Mouse (Mus musculus) adrenal gland, adult 8-10 months (tissue): ENCODE results near the gene Mgmt. TPM values are rescaled to one million over a fixed set of nuclear protein-coding genes. Genes with fewer than 3 reads are reported as not detected.
A peak's percentile ranks its signal among the peaks of the same experiment; 100 is the strongest.

Experiments used
- DNase-seq: peaks from one replicate; pipeline ENCODE4 v3.0.0; 2022
- total RNA-seq, 4 experiments: library from RNA; stranded (reverse); gene quantifications; 2 replicates each; pipeline ENCODE4 v1.2.4; 2022

The Mgmt gene
- total RNA-seq, 4 experiments from 2014 or later: 3.7 to 5.9 (median 4.7) TPM

GRCm38 (mm10) chr7:137065408-137065807, 171.0 kb downstream of the Mgmt start:
- no peak for DNase-seq

DNA sequence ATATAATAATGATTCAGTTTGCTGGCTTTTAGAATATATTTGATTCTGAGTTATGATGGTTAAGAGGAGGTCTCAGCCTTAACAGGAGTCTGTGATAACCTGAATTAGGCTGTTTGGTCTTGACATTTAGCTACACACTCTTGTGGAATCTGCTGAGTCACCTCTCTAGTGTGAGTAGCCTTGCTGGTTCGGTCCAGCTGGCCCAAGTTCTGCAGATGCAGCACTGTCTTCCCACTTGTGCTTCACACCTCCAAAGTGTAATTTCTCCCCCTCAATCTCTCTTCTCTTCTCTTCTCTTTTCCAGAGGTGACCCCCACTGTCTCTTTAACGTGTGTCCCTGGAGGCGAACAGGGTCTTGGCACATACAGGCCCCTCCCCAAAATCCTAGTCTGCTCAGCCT, 171.8 kb downstream of the Mgmt start:
- no peak for DNase-seq

DNA sequence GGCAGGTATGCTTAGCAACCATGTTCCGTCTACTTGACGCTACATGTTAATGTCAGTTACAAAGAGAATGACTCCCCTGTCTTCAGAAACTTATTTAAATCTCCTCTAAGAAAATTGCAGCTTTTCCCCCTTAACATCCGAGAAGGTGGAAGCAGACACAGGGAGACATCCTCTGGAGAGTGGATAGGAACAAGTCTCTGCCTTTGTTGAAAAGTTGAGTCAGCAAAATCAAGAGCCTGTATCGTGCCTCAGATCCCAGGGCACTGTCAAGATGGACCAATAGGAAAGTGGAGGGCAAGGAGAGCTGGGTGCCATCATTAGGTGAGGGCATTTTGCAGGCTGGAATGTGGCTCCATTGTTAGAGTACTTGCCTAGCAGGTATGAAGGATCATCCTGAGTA, 172.6 kb downstream of the Mgmt start:
- no peak for DNase-seq

GRCm38 (mm10) chr7:137067758-137068157, 173.3 kb downstream of the Mgmt start:
- DNase-seq: no peak

DNA sequence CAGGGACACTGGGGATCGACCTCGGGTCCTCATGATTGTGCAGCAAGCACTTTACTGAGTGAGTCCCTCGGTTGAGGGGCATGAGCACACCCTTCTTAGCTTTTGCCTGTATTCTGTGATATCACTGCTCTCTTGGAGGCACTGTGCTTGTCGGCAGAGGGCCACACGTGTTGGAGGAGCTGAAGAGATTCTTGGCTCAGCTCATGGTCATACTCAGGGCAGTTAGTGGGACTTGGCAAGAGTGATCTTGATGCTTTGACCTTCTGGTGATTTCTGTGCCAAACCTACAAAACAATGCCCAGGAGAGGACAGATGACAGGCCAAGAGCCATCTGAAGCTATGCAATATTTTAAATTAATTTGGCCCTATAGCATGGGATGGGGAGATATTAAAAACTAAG, 174.4 kb downstream of the Mgmt start:
- DNase-seq: peak; percentile 65

DNA sequence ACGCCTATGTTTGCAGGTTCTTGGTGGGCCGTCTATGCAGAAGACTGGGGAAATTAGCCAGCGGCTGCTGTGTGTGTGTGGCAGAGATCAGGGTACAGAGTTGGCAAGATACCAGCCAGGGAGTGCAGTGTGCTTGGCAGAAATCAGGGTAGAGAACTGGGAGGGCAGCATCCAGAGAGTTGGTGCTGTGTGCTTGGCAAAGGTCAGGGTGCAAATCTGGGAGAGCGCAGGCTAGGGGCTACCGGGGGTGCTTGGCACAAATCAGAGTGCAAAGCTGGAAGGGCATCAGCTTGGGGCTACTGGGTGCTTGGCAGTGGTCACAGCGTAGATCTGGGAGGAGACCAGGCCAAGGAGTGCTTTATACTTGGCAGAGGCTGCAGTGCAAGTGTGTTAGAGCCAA, 175.4 kb downstream of the Mgmt start:
- DNase-seq: no peak

DNA sequence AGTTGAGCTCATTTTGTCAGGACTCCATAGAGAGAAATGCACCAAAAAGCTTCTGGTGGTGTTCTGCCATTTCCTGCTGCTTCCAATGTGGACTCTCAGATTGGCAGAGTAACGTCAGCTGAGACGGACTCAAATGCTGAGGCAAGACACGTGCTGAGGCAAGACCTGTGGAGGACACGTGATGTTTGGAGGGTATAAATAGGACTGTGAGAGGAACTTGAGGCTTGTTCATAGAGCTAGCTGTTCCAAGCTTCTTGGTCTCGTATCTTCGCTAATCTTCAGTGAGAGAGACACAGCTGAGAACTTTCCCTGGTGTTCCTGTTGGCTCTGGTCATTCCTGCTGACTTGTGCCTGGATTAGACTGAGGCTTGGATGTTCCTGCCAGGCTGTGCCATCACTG, 176.9 kb downstream of the Mgmt start:
- no peak for DNase-seq

- no peak for DNase-seq
These were observed 179.5 kb downstream of the Mgmt start for GRCm38 (mm10) chr7:137073878-137074277.

DNA sequence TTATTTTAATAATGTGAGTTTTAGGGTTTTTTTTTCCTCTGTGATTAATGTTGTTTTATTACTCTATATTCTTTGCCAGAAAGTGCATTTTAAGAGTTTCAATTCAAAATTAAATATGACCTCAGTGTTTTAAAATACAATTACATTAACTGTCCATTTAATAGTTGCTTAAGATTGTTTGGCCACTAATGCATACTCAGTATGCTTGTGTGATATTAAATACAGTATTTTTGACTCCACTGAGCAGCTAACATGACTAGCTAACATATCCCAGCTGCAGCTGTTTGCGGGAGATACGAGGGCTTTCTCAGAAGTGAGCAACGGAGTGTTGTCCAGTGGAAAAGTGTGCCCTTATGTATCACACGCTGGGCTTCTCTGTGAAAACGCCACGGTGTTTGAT, 179.9 kb downstream of the Mgmt start:
- no peak for DNase-seq

DNA sequence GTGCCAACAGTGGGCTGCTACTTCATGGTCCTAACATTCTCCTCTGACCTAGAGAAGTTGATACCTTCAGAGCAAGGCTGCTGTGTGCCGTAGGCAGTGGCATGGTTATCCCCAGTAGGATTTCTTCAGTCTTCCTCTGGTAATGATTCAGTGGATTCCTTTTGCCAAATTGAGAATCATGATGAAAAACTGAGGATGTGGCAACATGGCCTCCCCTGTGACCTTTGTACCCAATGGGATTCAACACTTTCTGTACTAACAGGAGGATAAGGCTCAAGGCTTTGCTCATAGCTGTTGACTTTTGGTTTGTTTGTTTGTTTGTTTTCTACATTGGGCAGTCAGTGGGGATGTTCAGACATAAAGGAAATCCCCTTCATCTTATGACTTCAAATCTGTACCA, 180.9 kb downstream of the Mgmt start:
- DNase-seq: peak; percentile 25

DNA sequence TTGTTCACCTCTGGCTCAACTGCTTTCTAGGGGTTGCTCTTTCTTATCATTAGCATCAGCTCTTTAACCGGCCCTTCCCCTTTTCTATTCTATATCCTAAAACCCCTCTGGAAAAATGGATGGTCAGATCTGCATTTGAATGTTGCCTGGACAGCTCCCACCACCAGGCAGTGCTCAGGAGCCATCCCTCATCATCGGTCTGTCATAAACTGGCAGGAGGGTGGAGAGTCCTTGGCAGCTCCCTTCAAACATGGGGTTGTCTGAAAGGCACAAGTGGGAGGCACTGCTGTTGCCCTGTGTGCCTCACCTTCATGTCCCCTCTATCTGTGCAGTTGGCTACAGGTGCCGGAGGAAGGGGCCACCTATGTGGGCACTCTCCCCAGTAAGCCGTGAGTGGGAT, 185.8 kb downstream of the Mgmt start:
- no peak for DNase-seq

DNA sequence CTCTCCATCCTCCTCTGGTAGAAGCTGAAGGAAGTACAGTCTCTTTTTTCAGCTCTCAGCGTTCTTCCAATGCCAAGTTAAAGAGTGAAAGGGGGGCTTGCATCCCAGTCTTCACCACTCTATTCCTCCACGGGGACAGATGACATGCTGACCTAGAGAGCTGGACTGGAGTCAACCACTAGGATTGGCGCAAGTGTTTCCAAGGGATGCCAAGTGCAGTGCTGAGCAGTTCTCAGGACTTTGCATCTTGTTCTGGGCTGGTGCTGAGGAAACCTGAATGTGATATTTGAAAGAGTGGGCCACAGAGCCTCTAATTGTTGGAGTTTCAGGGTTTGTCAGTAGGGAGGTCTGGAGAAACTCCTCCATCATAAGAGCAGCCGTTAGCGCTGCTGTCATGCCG, 187.8 kb downstream of the Mgmt start:
- no peak for DNase-seq

- DNase-seq: no peak
These were observed 190.2 kb downstream of the Mgmt start for GRCm38 (mm10) chr7:137084651-137085050.

DNA sequence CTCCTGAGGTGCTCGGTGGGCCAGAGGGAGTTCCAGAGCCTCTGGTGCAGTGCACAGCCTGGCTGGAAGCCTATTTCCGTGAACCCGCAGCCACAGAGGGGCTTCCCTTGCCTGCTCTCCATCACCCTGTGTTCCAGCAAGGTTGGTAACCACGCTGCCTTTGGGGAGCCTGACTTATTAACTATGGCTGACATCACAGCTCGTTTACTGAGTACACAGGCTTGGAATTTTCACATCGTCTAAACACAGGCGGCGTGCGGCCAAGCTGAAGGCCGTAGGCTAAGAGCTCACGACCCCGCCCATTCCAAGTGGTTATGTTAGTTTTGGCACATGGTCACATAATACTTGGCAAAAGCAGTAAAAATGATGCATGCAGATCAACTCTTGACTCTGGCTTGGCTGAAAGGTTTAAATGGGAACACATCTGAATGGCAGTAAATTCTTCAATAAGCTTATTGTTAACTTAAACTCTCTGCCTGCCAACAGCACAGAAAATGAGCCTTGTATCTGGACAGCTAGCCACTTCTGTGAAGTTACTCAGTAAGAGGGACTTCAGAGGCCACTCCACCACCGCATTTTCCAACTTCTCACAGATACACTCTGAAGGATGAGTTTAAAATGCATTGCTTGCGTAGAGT, 191.7 kb downstream of the Mgmt start:
- peak; percentile 74 for DNase-seq

- DNase-seq: no peak
These were observed 192.7 kb downstream of the Mgmt start for GRCm38 (mm10) chr7:137087136-137087535.

DNA sequence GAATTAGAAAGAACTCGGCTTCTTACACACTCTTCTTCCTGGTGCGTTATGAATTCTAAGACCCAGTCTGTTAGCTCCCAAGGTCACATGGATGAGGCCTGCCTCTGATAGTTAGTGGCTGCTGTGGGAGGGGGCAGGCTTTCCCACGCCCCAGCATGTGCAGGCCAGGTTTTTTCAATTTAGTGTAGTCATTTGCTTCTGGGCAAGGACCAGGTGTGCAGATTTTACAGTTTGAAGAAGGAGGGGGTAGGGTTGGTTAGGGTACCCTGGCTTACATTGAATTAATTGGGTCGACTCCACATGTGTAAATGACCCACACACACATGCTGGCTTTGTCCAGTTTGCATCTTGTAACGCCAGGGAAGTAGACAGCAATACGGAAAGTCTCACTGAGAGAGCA, 193.7 kb downstream of the Mgmt start:
- no peak for DNase-seq

- DNase-seq: no peak
These were observed 200.1 kb downstream of the Mgmt start for GRCm38 (mm10) chr7:137094551-137094950.

- no peak for DNase-seq
These were observed 201.3 kb downstream of the Mgmt start for GRCm38 (mm10) chr7:137095702-137096101.

DNA sequence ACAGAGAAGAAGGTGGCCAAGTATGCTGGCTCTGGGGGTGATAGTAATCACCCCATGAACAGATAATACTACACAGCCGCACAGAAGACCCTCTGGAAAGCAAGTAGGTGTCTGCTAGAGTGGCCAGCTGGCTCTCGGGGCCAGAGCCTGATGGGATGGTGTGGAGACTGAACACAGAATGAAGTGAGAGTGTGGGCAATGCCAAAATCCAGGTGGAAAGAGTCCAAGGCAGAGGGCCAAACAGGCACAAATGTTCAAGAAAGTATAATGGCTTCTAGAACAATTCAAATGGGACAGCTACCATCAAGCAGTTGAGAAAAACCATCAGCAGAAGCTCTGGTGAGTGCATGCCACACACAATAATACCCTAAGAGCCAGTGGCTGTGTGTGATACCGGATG, 205.4 kb downstream of the Mgmt start:
- DNase-seq: no peak

GRCm38 (mm10) chr7:137102606-137103195, 208.3 kb downstream of the Mgmt start:
- no peak for DNase-seq

DNA sequence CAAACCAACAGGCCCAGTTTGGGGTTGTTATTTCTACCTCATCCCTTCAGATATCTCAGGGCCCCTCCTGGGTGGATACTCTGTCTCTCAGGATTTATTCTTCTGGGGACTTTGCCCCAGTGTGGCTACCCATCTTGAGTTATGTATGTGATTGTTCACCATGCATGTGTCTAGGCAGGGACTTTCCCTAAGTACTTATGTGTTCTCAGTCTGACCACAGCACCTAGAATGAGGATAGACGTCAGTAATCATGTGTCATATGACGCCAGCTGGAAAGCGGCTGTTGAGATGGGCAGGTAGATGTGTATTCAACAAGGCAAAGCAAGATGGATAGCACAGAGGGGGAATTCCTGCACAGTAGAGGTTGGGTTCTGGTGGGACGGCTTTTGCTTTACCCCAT, 217.7 kb downstream of the Mgmt start:
- DNase-seq: no peak

DNA sequence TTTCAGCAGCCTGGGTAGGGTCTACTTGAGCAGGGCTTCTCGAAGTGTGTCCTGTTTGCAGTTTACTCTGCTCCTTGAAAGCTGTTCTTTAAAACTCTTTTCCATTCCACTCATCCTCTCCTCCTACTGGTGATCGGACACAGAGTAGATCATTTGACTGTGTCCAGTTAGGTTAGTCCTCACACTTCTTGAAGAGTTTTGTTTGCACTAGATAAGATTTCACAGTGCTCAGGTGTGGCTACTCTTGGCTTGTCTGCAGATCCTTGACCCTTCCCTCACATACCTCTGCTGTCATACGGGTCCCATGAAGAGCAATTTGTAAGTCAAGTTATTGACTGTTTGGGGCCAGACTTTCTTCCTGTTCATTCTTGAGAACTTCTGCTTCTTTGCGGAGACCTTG, 221.8 kb downstream of the Mgmt start:
- no peak for DNase-seq

DNA sequence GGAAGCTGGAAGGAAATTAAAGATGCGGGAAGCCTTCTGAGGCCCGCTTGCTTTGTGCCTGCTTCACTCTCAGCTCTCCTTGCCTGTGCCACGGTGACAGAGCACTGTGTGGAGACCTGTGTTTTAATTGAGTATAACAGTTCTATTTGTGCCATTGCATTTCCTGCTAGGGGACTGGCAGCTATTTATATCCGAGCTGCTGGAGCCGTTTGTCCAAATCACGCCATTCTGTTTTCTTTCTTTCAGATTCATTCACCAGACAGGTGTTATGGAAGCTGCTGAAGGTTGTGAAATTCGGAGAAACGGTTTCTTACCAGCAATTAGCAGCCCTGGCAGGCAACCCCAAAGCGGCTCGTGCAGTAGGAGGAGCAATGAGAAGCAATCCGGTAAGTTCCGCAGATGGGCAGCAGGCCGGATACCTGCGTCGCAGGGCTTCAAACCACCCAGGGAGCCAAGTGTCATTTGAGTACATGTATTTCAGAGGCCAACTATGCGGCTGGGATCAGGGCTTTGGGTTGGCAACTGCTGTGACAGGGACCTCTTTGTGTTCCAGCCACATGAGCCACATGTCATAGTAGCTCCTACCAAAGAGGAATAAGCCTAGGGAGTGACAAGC, 226.9 kb downstream of the Mgmt start:
- DNase-seq: no peak

- DNase-seq: no peak
These were observed 234.3 kb downstream of the Mgmt start for GRCm38 (mm10) chr7:137128726-137129125.
